Mouse (Mus musculus): ENCODE results near the gene Xlr3b. TPM values are rescaled to one million over a fixed set of nuclear protein-coding genes. Genes with fewer than 3 reads are reported as not detected.

Xlr3b gene
- polyA plus RNA-seq, 1 experiment from 2014 or later = 14.2 TPM

Other genes with a start within 250 kb of the Xlr3b start
- 6.2 and 7.2 TPM in 2 replicates for gene Zfp185, start 204.9 kb upstream of the Xlr3b start, polyA plus RNA-seq (2015; fragmentation: Nextera tagmentation; extraction: Ambion mirVana)
- 0.09 TPM in 2 replicates for gene Pnma5, start 155.1 kb upstream of the Xlr3b start, polyA plus RNA-seq (2015; fragmentation: Nextera tagmentation; extraction: Ambion mirVana)
- gene Pnma3, start 127.4 kb upstream of the Xlr3b start, polyA plus RNA-seq (2015; fragmentation: Nextera tagmentation; extraction: Ambion mirVana) = 0.10 TPM in 1 of 2 replicates, not detected in the other
- gene Xlr4a, start 109.7 kb upstream of the Xlr3b start, polyA plus RNA-seq (2015; fragmentation: Nextera tagmentation; extraction: Ambion mirVana) = 0.36 and 1.4 TPM in 2 replicates
- gene Xlr3a, start 95.1 kb upstream of the Xlr3b start, polyA plus RNA-seq (2015; fragmentation: Nextera tagmentation; extraction: Ambion mirVana) = 3.3 and 3.8 TPM in 2 replicates
- gene Gm14685, start 75.2 kb upstream of the Xlr3b start, polyA plus RNA-seq (2015; fragmentation: Nextera tagmentation; extraction: Ambion mirVana) = not detected in 2 replicates
- gene Xlr5b, start 43.4 kb upstream of the Xlr3b start, polyA plus RNA-seq (2015; fragmentation: Nextera tagmentation; extraction: Ambion mirVana) = not detected in 2 replicates
- not detected in 2 replicates for gene DXBay18, start 42.8 kb upstream of the Xlr3b start, polyA plus RNA-seq (2015; fragmentation: Nextera tagmentation; extraction: Ambion mirVana)
- gene Spin2d, start 15.2 kb upstream of the Xlr3b start, polyA plus RNA-seq (2015; fragmentation: Nextera tagmentation; extraction: Ambion mirVana) = not detected in 2 replicates
- 0.81 and 1.00 TPM in 2 replicates for gene Xlr4b, start 22.1 kb downstream of the Xlr3b start, polyA plus RNA-seq (2015; fragmentation: Nextera tagmentation; extraction: Ambion mirVana)
- 9.5 and 11.3 TPM in 2 replicates for gene F8a, start 36.1 kb downstream of the Xlr3b start, polyA plus RNA-seq (2015; fragmentation: Nextera tagmentation; extraction: Ambion mirVana)
- gene Xlr4c, start 50.9 kb downstream of the Xlr3b start, polyA plus RNA-seq (2015; fragmentation: Nextera tagmentation; extraction: Ambion mirVana) = 0.22 and 0.30 TPM in 2 replicates
- gene Xlr3c, start 73.2 kb downstream of the Xlr3b start, polyA plus RNA-seq (2015; fragmentation: Nextera tagmentation; extraction: Ambion mirVana) = not detected in 2 replicates
- gene Xlr5a, start 100.8 kb downstream of the Xlr3b start, polyA plus RNA-seq (2015; fragmentation: Nextera tagmentation; extraction: Ambion mirVana) = not detected in 2 replicates
- gene Xlr5c, start 100.8 kb downstream of the Xlr3b start, polyA plus RNA-seq (2015; fragmentation: Nextera tagmentation; extraction: Ambion mirVana) = not detected in 2 replicates
- not detected in 2 replicates for gene Gm45015, start 144.6 kb downstream of the Xlr3b start, polyA plus RNA-seq (2015; fragmentation: Nextera tagmentation; extraction: Ambion mirVana)
- 13.3 and 14.3 TPM in 2 replicates for gene Zfp275, start 150.4 kb downstream of the Xlr3b start, polyA plus RNA-seq (2015; fragmentation: Nextera tagmentation; extraction: Ambion mirVana)
- gene Gm18336, start 206.5 kb downstream of the Xlr3b start, polyA plus RNA-seq (2015; fragmentation: Nextera tagmentation; extraction: Ambion mirVana) = not detected in 2 replicates
- 0.06 TPM in 1 of 2 replicates, not detected in the other for gene Zfp92, start 218.9 kb downstream of the Xlr3b start, polyA plus RNA-seq (2015; fragmentation: Nextera tagmentation; extraction: Ambion mirVana)
- gene Trex2, start 243.1 kb downstream of the Xlr3b start, polyA plus RNA-seq (2015; fragmentation: Nextera tagmentation; extraction: Ambion mirVana) = 0.26 TPM in 1 of 2 replicates, not detected in the other